Mouse (Mus musculus): ENCODE results near the gene Ccdc157.
"Not testable (repeated sequence)": the region's sequence is repeated elsewhere in the genome, so short reads cannot be mapped to it uniquely, and the experiment has no call there.

The Ccdc157 gene

DNA sequence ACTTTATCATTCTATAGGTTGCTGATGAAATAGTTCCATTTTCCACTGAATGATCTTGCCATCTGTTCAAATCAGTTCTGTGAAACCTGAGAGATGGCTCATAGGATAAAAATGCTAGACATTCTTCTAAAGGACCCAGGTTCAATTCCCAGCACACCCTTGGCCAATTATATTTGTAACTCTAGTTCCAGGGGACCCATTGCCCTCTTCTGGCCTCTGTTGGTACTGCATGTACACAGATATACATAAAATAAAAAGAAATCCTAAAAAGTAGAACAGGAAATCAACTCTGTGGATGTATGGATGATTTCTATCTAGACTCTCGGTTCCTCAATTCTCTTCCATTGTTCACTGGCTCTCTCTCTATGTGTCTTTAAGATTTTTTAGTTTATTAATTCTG is 33.0 kb downstream of the Ccdc157 start:
- no peak for DNase-seq (ENCODE audit: low spot score)

DNA sequence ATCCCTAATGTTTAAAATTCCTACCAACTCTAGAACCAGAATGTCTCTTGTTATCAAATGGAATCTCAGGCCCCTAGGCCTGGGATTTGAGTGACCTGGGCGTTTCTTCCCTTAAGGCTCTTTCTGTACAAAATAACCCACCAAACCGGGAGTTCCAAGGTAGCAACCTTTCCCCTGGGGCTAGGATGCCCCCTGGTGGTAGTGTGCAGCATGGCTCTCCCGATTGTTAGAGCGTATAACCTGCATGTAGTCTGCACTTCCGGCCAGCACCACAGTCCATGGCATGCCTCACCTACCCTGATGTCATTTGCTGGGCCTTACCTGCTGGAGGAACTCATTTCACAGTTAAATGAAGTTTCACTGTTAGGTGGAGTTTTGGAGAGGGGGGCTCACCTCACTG is 36.2 kb downstream of the Ccdc157 start:
- no peak for DNase-seq (ENCODE audit: low spot score)

DNA sequence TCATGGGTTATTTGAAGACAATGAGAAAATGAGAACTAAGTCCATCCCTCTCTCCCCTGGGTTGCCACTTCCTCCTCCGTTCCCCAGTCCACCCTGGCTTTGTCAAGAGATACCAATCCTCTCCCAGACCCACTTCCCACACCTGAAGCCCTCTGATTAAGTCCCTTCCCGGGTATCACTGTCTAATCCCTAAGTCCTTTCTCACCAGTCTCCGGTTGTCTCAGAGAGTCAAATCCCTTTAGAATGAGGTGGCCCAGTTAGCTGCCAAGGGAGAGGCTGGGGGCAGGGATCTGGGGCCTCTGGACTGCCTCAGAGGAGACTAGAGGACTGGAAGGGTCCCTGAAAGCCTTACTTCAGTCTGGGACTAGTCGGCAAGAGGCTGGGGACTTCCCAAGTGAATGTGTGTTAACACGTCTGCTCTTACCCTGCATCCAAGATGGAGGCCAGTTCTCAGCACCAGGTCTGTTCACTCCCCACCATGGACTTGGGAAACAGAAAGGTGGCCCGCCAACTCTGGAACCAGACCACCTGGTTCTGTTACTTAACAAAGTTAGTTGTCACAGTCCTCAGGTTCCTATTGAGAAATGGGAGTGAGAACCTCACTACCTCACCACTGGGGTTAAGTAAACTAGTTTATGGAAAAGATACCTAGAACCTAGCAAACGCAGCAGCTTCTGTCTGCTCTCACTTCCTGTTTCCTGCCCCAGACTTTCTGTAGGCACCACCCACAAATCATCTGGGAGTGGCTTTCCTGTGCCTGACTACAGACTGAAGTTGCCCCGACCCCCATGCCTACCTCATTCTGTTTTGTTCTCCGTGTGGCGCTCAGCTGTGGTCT is 37.1 kb downstream of the Ccdc157 start, which contains the start of gene Sec14l2:
Sec14l2 (minus strand) TSS at position 674 of the 838 bp plus-strand sequence.
- no peak for DNase-seq (ENCODE audit: low spot score)

DNA sequence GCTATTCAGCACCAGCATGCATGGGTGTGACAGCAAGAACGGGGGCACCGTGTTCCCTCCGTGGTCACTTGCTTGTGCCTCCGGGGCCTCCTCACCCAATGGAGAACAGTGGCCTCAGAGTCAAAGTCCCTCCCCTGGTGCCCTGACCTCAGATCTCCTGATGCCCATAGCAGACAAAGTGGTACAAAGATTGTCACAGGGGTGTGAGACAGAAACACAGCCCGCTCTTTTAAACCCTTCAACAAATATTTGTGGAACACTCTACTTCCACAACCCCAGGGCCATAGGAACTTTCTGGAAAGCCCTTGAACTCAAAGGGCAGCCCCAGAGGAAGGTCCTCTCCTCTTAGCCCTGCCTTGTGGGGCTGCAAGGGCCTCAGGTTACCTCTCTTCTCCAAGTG is 37.9 kb downstream of the Ccdc157 start:
- DNase-seq (ENCODE audit: low spot score), result no peak

DNA sequence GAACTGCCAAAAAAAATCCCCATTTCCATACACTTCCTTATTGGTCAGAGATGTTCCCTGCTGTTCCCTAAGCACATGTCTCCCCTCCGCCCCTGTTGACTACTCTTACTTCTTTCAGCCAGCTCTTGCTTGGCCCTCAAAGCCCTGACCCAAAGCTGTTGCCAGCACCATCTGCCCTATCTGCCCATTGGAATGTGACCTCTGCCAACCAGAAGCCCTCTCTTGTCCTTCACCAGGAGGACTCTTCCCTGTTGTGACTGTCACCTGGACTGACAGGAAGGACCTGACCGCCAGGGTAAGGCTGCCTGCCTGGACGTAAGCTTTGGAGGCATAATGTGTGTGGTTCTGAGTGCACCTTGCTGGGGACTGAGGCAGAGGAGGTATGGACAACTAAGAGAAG is 38.4 kb downstream of the Ccdc157 start:
- no peak for DNase-seq (ENCODE audit: low spot score)

DNA sequence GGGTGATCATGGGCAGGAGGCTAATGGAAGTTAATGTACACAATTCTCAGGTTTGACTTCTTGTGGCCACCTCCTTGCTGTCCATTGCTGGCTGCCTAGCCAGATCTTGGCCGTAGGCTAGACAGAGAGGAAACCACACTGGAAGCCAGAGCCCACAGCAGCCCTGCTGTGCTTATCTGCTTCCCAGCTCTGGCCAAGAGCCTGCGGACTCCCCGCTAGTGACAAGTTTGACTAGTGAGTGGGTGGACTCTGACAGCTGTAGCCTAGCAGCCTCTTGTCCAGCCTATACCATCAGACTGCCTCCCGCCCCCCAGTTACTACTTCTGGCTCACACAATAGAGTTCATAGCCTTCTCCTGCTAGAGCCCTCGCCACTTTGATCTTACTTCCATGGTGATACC is 40.5 kb downstream of the Ccdc157 start:
- DNase-seq (ENCODE audit: low spot score), result no peak

DNA sequence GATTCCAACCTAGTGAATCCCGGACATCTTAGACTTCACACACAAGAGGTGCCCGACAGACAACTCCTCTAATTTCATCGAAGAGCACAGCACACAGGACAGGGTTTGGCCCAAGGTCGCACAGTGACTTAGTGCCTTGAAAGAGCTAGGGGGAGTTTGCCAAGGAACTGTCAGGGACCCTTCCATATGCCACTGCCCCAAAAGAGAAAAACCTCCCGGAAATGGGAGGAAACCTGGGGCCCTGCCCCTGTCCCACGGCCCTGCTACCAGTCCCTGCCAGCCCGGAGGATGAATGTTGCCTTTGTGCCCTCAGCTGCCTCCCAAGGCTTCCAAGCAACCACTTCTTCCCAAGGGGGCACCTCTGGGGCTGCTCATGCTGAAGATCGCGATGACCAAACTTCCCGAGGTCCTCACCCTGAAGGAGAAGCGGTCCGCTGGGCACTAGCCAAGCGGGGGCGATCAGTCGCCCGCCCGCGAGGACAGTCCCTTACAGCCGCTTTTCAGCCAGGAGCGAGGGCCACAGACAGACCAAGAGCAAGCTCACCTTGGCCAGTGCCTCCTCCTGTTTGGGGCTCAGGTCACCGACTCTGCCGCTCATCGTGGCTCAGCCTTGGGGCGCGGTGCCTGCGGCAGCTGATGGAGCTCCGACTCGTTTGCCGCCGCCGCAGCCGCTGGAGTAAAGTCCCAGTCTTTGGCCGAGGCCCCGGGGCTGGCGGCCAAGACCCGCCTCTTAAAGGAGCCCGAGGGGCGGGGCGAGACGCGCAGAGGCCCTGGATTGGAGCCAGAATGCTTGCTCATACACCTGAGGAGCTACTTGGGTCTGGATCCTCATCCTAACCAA is 41.8 kb downstream of the Ccdc157 start:
- DNase-seq (ENCODE audit: low spot score), result peak; percentile 70

DNA sequence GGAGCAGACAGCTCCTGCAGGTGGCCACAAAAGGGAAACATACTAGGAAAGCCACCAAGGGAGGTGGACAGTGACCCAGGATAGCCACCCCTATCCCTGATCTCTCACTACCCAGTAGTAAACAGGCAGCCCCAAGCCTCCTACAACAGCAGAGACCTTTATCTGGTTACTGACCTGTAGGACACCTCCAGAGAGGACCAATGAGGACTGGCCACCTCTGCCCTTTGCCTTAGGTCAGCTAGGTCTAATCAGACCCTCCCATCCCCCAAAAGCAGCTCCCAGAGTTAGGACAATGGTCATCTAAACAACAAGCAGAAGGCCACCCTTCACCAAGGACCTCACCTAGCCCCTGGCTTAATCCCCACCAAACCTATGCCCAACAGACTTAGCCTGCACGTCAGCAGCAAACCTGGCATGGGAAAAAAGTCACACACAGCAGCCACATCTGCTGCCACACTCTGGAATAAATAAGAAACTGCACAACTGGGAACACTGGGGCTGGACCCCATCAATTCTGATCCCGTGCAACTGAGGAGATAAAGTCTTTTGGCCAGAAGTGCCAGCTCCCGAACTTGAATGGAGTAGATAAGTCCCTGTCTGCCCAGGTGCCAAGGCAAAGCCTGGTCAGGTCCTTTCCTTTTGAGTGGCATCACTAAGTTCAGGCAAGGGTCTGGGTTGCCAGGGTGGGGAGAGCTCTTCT is 42.6 kb downstream of the Ccdc157 start:
- DNase-seq (ENCODE audit: low spot score), result no peak

DNA sequence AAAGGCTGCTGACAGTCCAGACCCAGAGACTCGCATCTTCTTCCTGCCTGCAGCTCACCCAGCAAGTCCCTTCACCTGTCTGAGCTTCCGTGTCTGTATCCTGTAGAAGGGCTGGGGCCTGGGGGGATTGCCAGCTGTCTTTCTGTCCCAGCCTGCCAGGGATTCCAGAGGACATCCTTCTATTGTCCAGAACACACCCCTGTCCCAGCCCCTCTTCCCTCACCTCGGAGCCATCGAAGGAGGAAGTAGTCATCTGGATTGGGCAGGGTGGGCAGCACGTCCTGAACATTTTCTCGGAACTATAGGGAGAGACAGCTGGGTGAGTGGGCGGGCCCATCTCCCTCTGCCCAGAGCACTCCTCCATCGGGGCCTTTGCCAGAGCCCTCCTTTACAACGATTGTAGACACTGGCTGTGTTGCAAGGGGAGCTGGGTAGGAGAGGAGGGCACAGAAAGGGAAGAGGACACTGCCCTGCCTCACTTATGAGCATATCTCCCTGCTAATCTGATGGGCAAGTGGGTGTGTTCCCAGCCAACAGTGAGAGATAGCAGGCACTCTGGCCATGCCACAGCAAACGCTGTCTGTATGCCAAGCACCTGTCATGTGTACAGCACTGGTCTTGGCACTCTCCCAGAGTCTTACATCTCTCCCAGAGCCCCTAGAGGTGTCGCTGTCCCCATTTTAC is 43.5 kb downstream of the Ccdc157 start:
- no peak for DNase-seq (ENCODE audit: low spot score)

DNA sequence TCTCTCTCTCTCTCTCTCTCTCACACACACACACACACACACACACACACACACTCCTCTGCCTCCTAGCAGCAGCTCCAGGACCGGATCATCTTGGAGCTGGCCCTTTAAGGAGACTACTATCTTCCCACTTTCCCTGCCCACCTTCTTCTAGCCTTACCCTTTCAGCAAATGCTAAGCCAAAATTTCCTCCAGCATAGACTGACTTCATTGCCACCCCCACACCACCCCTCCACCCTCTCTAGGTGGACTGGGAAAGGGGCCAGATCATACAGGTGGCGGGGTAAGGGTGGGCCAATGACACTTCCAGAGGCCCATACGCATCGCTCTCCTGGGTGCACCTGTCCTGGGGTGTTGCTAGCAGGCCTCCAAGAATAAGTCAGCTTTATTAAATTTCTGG is 44.7 kb downstream of the Ccdc157 start:
- DNase-seq (ENCODE audit: low spot score), result no peak

DNA sequence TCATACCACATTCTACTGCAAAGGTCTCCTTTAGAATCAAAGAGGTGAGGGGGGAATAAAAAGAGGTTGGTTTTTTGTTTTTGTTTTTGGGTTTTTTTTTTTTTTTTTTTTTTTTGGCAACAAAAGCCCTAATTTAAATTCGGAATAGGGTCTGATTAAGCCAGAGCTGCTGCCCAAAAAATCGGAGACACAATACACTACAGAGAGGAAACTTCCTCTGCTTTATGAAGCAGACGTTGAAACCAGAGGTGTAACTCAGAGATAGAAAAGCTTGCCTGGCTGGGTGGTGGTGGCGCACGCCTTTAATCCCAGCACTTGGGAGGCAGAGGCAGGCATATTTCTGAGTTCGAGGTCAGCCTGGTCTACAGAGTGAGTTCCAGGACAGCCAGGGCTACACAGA is 45.6 kb downstream of the Ccdc157 start:
- DNase-seq (ENCODE audit: low spot score), result not testable (repeated sequence)

DNA sequence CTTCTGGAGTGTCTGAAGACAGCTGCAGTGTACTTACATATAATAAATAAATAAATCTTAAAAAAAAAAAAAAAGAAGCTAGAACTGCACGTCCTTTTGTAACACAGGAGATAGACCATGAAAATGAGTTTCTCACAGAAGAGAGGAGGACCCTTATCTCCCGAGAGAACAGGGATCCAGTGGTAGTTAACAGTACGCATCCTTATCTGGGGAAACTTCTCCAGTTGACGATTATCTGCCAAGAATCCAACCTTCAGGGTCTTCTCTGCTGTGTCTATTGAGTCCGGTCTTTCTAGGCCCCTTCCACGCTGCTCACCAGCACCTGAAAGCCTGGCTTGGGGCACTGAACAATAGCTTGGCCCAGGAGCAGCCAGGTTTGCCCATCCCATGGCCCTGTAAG is 46.1 kb downstream of the Ccdc157 start:
- DNase-seq (ENCODE audit: low spot score), result no peak

DNA sequence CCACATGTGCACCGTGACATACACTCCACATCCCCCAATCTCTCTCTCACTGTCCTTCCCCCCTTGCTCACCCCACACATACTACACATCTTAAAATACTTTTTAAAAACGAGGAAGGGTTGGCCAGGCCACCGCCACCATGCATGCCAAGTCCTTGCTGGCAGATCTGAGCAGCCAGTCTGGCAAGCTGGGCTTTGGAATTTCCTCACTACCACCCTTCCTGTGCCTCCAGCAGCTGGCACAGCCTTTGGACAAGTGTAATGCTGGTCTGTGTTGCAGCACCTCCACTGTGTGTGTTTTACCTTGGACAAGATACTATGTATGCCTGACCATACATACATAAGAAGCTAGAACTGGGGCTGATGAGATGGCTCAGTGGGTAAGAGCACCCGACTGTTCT is 46.6 kb downstream of the Ccdc157 start:
- no peak for DNase-seq (ENCODE audit: low spot score)

DNA sequence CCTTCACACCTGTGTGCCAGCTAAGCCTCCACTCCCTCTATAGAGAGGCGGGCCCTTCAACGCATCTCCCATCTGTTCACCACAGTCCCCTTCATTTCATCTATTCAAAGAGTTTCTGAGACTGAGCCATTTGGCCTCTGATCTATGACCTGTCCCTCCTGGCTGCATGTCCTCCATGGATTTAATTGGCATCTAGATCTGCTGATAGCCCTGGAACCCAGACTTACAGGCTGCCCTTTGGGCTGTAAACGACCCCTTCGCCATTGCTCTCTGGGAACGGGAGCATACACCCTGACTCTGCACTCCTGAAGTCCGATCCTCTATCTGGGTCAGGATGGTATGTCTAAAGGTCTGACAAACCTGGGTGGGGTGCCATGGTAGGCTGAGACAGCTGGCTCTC is 47.2 kb downstream of the Ccdc157 start:
- no peak for DNase-seq (ENCODE audit: low spot score)

DNA sequence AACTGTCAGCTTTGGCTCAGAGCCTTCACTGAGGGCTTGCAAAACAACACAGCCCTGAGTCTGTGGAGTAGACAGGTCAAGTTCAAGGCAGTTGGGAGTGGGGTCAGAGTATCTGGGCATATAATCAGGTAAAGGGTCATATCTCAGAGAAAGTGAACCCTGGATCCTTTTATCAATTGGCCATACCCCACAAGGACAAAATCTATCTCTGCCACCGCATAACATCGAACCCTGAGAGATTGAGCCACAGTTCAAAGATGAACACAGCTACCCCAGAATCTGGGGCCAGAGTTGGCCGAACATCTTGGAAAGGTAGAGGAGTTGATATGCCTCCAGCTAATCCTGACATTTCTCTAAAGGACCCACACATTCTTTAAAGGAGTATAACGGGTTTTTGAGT is 48.1 kb downstream of the Ccdc157 start:
- no peak for DNase-seq (ENCODE audit: low spot score)

DNA sequence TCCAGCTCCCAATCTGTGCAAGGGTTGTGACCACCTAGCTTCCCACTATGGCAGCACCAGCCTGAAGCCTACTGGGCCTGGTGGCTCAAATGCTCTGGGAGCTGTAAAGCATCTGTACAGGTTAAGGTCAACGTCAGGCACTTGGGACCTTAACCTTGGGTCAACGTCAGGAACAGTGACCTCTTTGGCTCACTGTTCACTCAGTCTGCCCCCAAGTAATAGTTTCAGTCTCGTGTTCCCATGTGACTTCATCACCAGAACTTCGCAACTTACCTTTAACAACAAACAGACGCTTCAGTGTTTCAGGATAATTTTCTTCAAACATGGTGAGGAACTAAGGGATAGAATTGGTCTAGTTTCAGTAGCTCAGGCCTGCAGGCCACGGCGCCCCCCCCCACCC is 51.4 kb downstream of the Ccdc157 start:
- DNase-seq (ENCODE audit: low spot score), result no peak

DNA sequence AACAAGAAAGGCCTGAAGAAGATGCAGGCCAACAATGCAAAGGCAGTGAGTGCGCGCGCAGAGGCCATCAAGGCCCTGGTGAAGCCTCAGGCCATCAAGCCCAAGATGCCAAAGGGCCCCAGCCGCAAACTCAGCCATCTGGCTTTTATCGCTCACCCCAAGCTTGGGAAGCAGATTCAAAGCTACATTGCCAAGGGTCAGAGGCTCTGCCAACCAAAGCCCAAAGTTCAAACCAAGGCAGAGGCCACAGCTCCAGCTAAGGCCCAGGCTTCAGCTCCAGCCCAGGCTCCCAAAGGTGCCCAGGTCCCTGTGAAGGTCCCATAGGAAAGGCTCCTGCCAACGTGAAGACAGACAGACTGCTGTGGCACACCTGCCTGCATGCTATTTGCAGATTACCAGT is 52.2 kb downstream of the Ccdc157 start:
- not testable (repeated sequence) for DNase-seq (ENCODE audit: low spot score)

DNA sequence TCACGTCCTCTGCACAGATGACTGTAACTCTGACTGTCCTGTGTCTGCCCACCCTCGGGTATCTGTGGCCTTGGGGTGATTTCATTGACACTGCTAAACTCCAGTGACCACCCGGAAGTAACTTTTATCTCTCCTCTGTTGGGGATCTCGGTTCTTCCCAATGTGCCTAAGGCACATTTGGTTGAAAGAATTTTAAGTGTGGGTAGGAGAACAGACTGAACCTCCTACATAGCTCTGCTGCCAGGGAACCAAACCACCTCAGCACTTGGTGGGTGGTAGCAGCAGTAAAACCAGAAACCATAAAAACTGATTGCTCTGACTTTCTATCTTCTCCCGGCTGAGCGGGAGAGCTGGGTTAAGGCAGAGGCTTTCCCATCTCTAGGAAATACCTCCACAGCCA is 54.6 kb downstream of the Ccdc157 start:
- DNase-seq (ENCODE audit: low spot score), result no peak

DNA sequence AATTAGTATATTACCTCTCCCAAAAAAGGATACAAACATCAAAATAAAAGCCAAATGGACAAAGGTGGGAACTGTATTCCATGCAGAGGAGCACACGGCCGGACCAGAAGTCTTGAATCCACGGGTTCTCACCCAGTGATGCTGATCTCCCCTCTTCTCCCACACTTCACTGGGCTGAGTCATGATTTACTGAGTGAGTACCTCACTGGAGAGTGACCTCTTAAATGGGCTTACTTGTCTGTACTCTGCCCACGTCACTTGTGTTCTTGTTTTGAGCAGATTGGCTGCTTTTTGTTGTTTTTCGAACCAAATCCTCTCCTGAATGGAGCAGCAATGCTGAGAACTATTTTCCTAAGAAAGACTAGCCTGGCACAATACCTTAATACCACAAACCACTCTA is 55.1 kb downstream of the Ccdc157 start:
- DNase-seq (ENCODE audit: low spot score), result no peak

DNA sequence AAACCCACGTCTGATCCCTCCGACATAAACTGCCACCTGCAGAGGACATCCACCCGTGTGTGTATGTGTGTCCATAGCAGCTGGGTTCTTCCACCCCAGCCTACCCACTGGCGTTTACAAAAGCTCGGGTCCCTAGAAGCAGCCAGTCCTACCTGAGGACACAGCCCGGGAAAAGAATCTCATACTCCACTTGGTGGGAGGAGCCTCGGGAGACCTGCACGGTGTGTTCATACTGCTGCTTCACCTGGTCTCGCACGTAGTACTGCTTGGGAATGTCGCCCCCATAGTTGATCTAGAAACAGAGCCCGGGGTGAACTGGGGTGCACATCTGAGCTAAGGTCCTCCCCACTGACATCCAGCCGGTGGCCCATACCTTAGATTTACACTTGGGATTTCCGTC is 56.6 kb downstream of the Ccdc157 start:
- DNase-seq (ENCODE audit: low spot score), result no peak

DNA sequence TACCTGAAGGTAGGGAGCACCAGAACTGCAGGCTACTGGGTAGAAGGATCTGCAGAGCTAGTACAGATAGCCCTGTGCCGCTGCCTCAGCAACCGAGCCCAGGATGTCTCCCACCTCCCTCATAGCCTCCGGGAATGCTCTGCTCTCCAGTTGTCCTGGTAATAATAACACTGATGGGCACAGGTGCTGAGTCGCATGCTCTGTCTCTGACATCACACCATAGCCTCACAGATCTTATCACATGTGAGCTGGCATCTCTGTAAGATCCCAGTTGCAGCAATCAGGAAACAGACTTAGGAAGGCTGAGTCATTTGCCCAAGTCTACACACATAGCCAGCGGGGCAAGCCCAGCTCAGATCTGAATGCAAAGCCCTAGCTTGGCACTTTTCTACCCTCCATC is 58.2 kb downstream of the Ccdc157 start:
- no peak for DNase-seq (ENCODE audit: low spot score)

DNA sequence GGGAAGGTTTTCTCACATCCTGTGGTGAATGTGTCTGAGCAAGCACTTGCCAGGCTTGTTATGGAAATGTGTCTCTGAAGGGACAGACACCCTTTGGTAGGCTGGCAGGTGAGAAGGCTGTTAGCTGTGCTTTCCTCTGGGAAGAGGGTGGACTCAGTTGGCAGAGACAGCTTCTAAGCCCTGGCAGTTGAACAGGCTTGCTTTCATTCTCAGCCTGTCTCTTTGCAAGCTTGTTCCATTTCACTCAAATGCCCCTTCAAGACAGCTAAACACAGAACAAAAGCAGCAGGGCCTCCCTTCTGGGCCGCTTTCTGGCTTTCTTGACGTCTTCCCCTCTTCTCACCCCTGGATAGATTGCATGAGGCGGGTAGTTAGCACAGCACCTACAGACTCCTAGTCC is 60.6 kb downstream of the Ccdc157 start:
- DNase-seq (ENCODE audit: low spot score), result no peak
